Mouse (Mus musculus) liver, embryonic 11.5 days (tissue): ENCODE results near the gene Dazap1. TPM values are rescaled to one million over a fixed set of nuclear protein-coding genes. Genes with fewer than 3 reads are reported as not detected.

ENCODE experiments used
- ATAC-seq: fragments of 200-750 bp; cut with Nextera tagmentation; replicated peaks from 2 replicates; pipeline ENCODE4 v1.8.0; 2017; ENCODE audit warnings: moderate number of reproducible peaks, mild to moderate bottlenecking, moderate TSS enrichment, moderate library complexity; ENCODE audit not compliant: low FRiP score
- DNase-seq: peaks from one replicate; pipeline ENCODE4 v3.0.0-alpha.2; 2017; ENCODE audit warnings: low spot score
- H3K27ac ChIP-seq: fragments of 300-500 bp; sonication (generic); 2 replicates; pipeline ENCODE4 v1.5.1; 2014; ENCODE audit warnings: mild to moderate bottlenecking, low read depth, low read length, control low read depth
- H3K27me3 ChIP-seq: fragments of 300-500 bp; sonication (generic); replicated peaks from 2 replicates; pipeline ENCODE4 v1.6.1; 2014; ENCODE audit warnings: low read length, mixed read lengths; ENCODE audit not compliant: control insufficient read depth, insufficient read depth
- H3K36me3 ChIP-seq: fragments of 300-500 bp; sonication (generic); 2 replicates; pipeline ENCODE4 v1.6.1; 2014; ENCODE audit warnings: mild to moderate bottlenecking, low read length, moderate library complexity, mixed read lengths; ENCODE audit not compliant: control insufficient read depth, insufficient read depth
- H3K4me1 ChIP-seq: fragments of 300-500 bp; sonication (generic); replicated peaks from 2 replicates; pipeline ENCODE4 v1.6.1; 2014; ENCODE audit warnings: low read length, mixed read lengths; ENCODE audit not compliant: control insufficient read depth, insufficient read depth
- H3K4me2 ChIP-seq: fragments of 300-500 bp; sonication (generic); 2 replicates; pipeline ENCODE4 v1.6.1; 2014; ENCODE audit warnings: mild to moderate bottlenecking, control low read depth, moderate library complexity
- H3K4me3 ChIP-seq: fragments of 300-500 bp; sonication (generic); 2 replicates; pipeline ENCODE4 v1.5.1; 2014; ENCODE audit warnings: low read depth, low read length, control low read depth
- H3K9ac ChIP-seq: fragments of 300-500 bp; sonication (generic); 2 replicates; pipeline ENCODE4 v1.6.1; 2014; ENCODE audit warnings: low read depth, low read length, control low read depth
- H3K9me3 ChIP-seq: fragments of 300-500 bp; sonication (generic); 2 replicates; pipeline ENCODE4 v1.6.1; 2016; ENCODE audit warnings: low read length, inconsistent platforms, mixed read lengths; ENCODE audit not compliant: control insufficient read depth
- WGBS: fragments of 180-500 bp; shearing (Covaris S2); extraction: QIAGEN DNeasy Blood & Tissue Kit; methylation state at CpG from one replicate; pipeline ENCODE4 v1.1.7; 2014; 5-methylcytosine and 5-hydroxymethylcytosine counted together
- polyA plus RNA-seq: library from polyadenylated mRNA; unstranded; fragments of >200 nt; fragmentation: Nextera tagmentation; extraction: Ambion mirVana; gene quantifications from 2 replicates; pipeline ENCODE4 v1.2.1, GENCODE M21; 2014

Dazap1 gene
- polyA plus RNA-seq, 1 experiment from 2014 or later: 55.0 TPM

GRCm38 (mm10) chr10:80227877-80228775 lies 33.2 kb upstream of the Dazap1 start:
- no peak for DNase-seq
- peak overlapping the region; percentile 96 for H3K27ac ChIP-seq

GRCm38 (mm10) chr10:80236145-80236825 lies 25.0 kb upstream of the Dazap1 start:
- Histone ChIP-seq H3K4me3 (no peak overlapping the region), H3K36me3 (peaks cover 81% of the 10 kb centered on the region), H3K27ac (no peak overlapping the region), H3K27me3 (no peaks in the 10 kb centered on the region), H3K9me3 (no peaks in the 10 kb centered on the region), H3K4me1 (no peaks in the 10 kb centered on the region), H3K9ac (no peak overlapping the region), H3K4me2 (no peak overlapping the region)
- WGBS: 92% methylated on average over 13 of the region's 13 CpGs
- DNase-seq (no peak), ATAC-seq (no peak)

More at GRCm38 (mm10) chr10:80227877-80228775, 33.2 kb upstream of the Dazap1 start:
- H3K27me3 ChIP-seq: no peaks in the 10 kb centered on the region
- peak overlapping the region; percentile 90 for H3K4me3 ChIP-seq
- peaks cover 16% of the 10 kb centered on the region for H3K4me1 ChIP-seq
- peaks cover 23% of the 10 kb centered on the region for H3K36me3 ChIP-seq
- 78% methylated on average over 15 of the region's 15 CpGs for WGBS
- peak overlapping the region; percentile 94 for H3K9ac ChIP-seq
- peak overlapping the region; percentile 92 for H3K4me2 ChIP-seq
- ATAC-seq: no peak
- H3K9me3 ChIP-seq: no peaks in the 10 kb centered on the region

GRCm38 (mm10) chr10:80237020-80237419 lies 24.3 kb upstream of the Dazap1 start:
- Histone ChIP-seq H3K4me2 (no peak overlapping the region), H3K9me3 (no peaks in the 10 kb centered on the region), H3K9ac (no peak overlapping the region), H3K4me3 (no peak overlapping the region), H3K4me1 (peaks cover 2% of the 10 kb centered on the region), H3K27ac (no peak overlapping the region), H3K36me3 (peaks cover 85% of the 10 kb centered on the region), H3K27me3 (no peaks in the 10 kb centered on the region)
- DNase-seq (no peak), ATAC-seq (no peak)
- WGBS: 85% methylated on average over 4 of the region's 4 CpGs

GRCm38 (mm10) chr10:80238306-80238705 lies 23.0 kb upstream of the Dazap1 start:
- Histone ChIP-seq H3K9ac (no peak overlapping the region), H3K4me1 (peaks cover 5% of the 10 kb centered on the region), H3K27me3 (no peaks in the 10 kb centered on the region), H3K4me3 (no peak overlapping the region), H3K27ac (no peak overlapping the region), H3K9me3 (no peaks in the 10 kb centered on the region), H3K4me2 (no peak overlapping the region), H3K36me3 (peaks cover 85% of the 10 kb centered on the region)
- no peak for ATAC-seq
- DNase-seq: no peak
- 91% methylated on average over 3 of the region's 3 CpGs for WGBS

GRCm38 (mm10) chr10:80239791-80240190 lies 21.5 kb upstream of the Dazap1 start:
- Histone ChIP-seq H3K27ac (no peak overlapping the region), H3K4me3 (no peak overlapping the region), H3K4me1 (peaks cover 5% of the 10 kb centered on the region), H3K27me3 (no peaks in the 10 kb centered on the region), H3K36me3 (peaks cover 83% of the 10 kb centered on the region), H3K9me3 (no peaks in the 10 kb centered on the region), H3K9ac (no peak overlapping the region), H3K4me2 (no peak overlapping the region)
- 92% methylated on average over 6 of the region's 6 CpGs for whole genome bisulfite sequencing
- DNase-seq: no peak
- ATAC-seq: no peak

DNA sequence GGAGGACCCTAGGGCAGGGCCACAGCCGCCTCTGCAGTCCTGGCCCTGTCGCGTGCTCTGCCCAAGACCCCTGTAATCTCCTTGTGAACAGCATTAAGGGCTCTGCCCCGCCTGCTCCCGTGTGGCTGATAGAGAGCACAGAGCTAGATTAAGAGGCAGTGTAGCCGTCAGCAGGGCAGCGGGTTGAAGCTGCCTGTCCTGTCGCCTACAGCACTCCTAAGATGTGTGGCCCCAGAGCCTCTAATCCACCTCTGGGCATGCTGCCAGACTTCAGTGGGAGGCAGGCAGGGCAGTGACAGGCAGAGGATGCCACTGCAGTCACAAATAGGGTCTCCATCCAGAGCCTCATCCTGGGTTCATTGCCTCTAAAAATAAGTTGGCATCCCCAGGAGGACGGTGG lies 19.2 kb upstream of the Dazap1 start:
- Histone ChIP-seq H3K27me3 (no peaks in the 10 kb centered on the region), H3K27ac (no peak overlapping the region), H3K4me1 (peaks cover 10% of the 10 kb centered on the region), H3K9ac (no peak overlapping the region), H3K9me3 (no peaks in the 10 kb centered on the region), H3K36me3 (peaks cover 64% of the 10 kb centered on the region), H3K4me3 (no peak overlapping the region), H3K4me2 (no peak overlapping the region; the same call in 1 of the 2 replicates)
- WGBS: 68% methylated on average over 9 of the region's 9 CpGs
- ATAC-seq: no peak
- no peak for DNase-seq

DNA sequence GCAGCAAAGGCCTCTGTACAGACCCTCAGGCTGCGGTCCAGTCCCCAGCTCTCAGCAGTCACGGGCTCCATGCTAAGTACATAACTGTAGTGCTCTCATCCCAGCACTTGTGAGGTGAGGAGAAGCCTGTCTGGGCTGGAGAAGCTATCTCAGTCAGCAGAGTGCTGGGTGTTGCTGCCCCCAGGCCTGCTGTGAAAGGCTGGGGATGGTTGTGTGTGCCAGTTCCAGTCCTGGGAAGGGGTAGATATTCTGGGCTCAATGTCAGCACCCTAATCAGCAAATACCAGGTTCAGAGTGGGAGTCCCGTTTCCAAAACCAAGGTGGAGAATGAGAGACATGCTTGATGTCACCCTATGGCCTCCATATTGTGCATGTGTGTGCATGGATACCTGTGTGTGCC lies 18.7 kb upstream of the Dazap1 start:
- Histone ChIP-seq H3K36me3 (peaks cover 59% of the 10 kb centered on the region), H3K4me1 (peaks cover 10% of the 10 kb centered on the region), H3K27ac (no peak overlapping the region), H3K4me3 (no peak overlapping the region), H3K9ac (no peak overlapping the region), H3K4me2 (no peak overlapping the region; the same call in 1 of the 2 replicates), H3K27me3 (no peaks in the 10 kb centered on the region), H3K9me3 (no peaks in the 10 kb centered on the region)
- DNase-seq: no peak
- ATAC-seq: no peak
- WGBS: 84% methylated on average over 3 of the region's 3 CpGs

DNA sequence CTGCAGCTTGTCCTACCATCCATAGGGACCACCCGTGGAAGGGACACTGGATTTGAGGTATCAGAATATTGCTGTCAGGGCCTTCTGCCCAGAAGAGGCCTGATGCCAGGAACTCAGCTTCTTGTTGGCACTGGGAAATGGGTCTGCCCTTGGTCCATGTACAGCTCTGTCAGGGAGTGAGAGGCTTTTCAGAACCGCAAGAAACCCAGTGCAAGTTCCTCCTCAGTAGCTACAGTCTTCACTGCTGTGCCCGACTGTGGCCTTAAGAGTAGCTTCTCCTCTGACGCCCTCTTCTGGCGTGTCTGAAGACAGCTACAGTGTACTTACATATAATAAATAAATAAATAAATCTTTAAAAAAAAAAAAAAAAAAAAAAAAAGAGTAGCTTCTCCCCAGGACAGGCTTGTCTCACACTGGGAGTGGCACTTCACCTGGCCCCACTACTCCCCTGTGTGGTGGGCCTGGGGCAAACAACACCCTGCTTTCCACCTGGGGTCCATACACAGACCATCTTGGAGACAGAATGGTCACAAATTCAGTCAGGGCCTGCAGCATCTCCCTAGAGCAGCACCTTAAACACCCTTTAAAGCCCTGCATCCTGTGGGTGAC lies 16.4 kb upstream of the Dazap1 start:
- H3K4me1 ChIP-seq: peaks cover 14% of the 10 kb centered on the region
- no peak overlapping the region for H3K4me3 ChIP-seq
- no peak for DNase-seq
- no peaks in the 10 kb centered on the region for H3K9me3 ChIP-seq
- no peak overlapping the region for H3K4me2 ChIP-seq
- H3K27ac ChIP-seq: peak overlapping the region; percentile 30
- peak overlapping the region; percentile 12; the same call in 1 of the 2 replicates for H3K9ac ChIP-seq
- H3K36me3 ChIP-seq: peaks cover 38% of the 10 kb centered on the region
- WGBS: 50% methylated on average over 5 of the region's 5 CpGs
- H3K27me3 ChIP-seq: no peaks in the 10 kb centered on the region
- ATAC-seq: no peak
